Mouse (Mus musculus) liver, embryonic 11.5 days (tissue): ENCODE data around the gene Akap17b. TPM values are rescaled to one million over a fixed set of nuclear protein-coding genes. Genes with fewer than 3 reads are reported as not detected.
A peak's percentile ranks its signal among the peaks of the same experiment; 100 is the strongest.
"Not testable (repeated sequence)": the region's sequence is repeated elsewhere in the genome, so short reads cannot be mapped to it uniquely, and the experiment has no call there.

Experiments used
- ATAC-seq: fragments of 200-750 bp; cut with Nextera tagmentation; replicated peaks from 2 replicates; pipeline ENCODE4 v1.8.0; 2017; ENCODE audit warnings: moderate number of reproducible peaks, mild to moderate bottlenecking, moderate TSS enrichment, moderate library complexity; ENCODE audit not compliant: low FRiP score
- DNase-seq: peaks from one replicate; pipeline ENCODE4 v3.0.0-alpha.2; 2017; ENCODE audit warnings: low spot score
- H3K27ac ChIP-seq: fragments of 300-500 bp; sonication (generic); 2 replicates; pipeline ENCODE4 v1.5.1; 2014; ENCODE audit warnings: mild to moderate bottlenecking, low read depth, low read length, control low read depth
- H3K27me3 ChIP-seq: fragments of 300-500 bp; sonication (generic); replicated peaks from 2 replicates; pipeline ENCODE4 v1.6.1; 2014; ENCODE audit warnings: low read length, mixed read lengths; ENCODE audit not compliant: control insufficient read depth, insufficient read depth
- H3K36me3 ChIP-seq: fragments of 300-500 bp; sonication (generic); 2 replicates; pipeline ENCODE4 v1.6.1; 2014; ENCODE audit warnings: mild to moderate bottlenecking, low read length, moderate library complexity, mixed read lengths; ENCODE audit not compliant: control insufficient read depth, insufficient read depth
- H3K4me1 ChIP-seq: fragments of 300-500 bp; sonication (generic); replicated peaks from 2 replicates; pipeline ENCODE4 v1.6.1; 2014; ENCODE audit warnings: low read length, mixed read lengths; ENCODE audit not compliant: control insufficient read depth, insufficient read depth
- H3K4me2 ChIP-seq: fragments of 300-500 bp; sonication (generic); 2 replicates; pipeline ENCODE4 v1.6.1; 2014; ENCODE audit warnings: mild to moderate bottlenecking, control low read depth, moderate library complexity
- H3K4me3 ChIP-seq: fragments of 300-500 bp; sonication (generic); 2 replicates; pipeline ENCODE4 v1.5.1; 2014; ENCODE audit warnings: low read depth, low read length, control low read depth
- H3K9ac ChIP-seq: fragments of 300-500 bp; sonication (generic); 2 replicates; pipeline ENCODE4 v1.6.1; 2014; ENCODE audit warnings: low read depth, low read length, control low read depth
- H3K9me3 ChIP-seq: fragments of 300-500 bp; sonication (generic); 2 replicates; pipeline ENCODE4 v1.6.1; 2016; ENCODE audit warnings: low read length, inconsistent platforms, mixed read lengths; ENCODE audit not compliant: control insufficient read depth
- WGBS: fragments of 180-500 bp; shearing (Covaris S2); extraction: QIAGEN DNeasy Blood & Tissue Kit; methylation state at CpG from one replicate; pipeline ENCODE4 v1.1.7; 2014; 5-methylcytosine and 5-hydroxymethylcytosine counted together
- polyA plus RNA-seq: library from polyadenylated mRNA; unstranded; fragments of >200 nt; fragmentation: Nextera tagmentation; extraction: Ambion mirVana; gene quantifications from 2 replicates; pipeline ENCODE4 v1.2.1, GENCODE M21; 2014

Gene Akap17b
- polyA plus RNA-seq, 1 experiment from 2014 or later = 1.5 TPM

DNA sequence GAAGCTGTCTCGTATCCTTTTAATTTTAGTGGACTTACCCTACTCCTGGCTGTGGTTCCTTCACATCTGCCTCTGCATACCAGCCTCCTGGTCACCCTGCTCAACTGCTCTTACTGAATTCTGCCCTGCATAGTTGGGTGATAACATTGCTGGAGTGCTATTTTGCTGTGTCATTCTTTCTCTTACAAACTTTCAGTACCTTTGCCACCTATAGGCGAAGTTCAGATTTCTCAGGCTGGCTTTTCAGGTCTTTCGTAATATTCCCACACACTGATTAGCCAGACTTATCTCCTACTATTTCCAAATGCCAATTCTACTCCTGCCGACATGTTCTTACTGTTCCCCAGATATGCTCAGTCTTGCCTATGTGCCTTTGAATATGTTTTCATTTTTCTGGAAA, 41.2 kb downstream of the Akap17b start:
- Histone ChIP-seq H3K9me3 (no peaks in the 10 kb centered on the region), H3K27me3 (no peaks in the 10 kb centered on the region), H3K36me3 (no peaks in the 10 kb centered on the region), H3K9ac (no peak overlapping the region), H3K4me2 (no peak overlapping the region), H3K4me3 (no peak overlapping the region), H3K27ac (no peak overlapping the region), H3K4me1 (no peaks in the 10 kb centered on the region)
- ATAC-seq (no peak), DNase-seq (no peak)
- 66% methylated on average over 4 of the region's 4 CpGs for WGBS

DNA sequence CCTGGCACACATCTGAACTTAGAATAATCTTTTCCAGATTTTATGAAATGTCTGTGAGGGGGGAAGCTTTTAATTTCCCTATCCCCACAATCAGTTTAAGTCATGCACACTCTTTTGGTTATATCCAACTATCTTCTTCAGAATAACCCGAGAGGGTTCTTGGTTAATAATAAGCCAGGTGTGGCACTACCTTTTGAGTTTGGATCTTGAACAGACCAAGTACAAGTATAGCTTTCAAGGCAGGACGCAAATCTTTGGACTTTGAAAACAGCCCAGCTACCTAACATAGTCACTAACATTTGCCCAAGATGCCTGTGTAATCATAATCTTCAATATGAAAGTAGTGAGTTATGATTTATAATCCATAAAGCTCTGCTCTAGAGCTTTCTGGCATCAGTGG, 42.3 kb downstream of the Akap17b start:
- no peaks in the 10 kb centered on the region for H3K4me1 ChIP-seq
- DNase-seq = no peak
- ATAC-seq = no peak
- WGBS = 79% methylated on average over 2 of the region's 2 CpGs
- H3K9ac ChIP-seq = no peak overlapping the region
- H3K4me3 ChIP-seq = no peak overlapping the region
- no peak overlapping the region for H3K4me2 ChIP-seq
- no peaks in the 10 kb centered on the region for H3K27me3 ChIP-seq
- H3K27ac ChIP-seq = no peak overlapping the region
- no peaks in the 10 kb centered on the region for H3K9me3 ChIP-seq
- no peaks in the 10 kb centered on the region for H3K36me3 ChIP-seq

DNA sequence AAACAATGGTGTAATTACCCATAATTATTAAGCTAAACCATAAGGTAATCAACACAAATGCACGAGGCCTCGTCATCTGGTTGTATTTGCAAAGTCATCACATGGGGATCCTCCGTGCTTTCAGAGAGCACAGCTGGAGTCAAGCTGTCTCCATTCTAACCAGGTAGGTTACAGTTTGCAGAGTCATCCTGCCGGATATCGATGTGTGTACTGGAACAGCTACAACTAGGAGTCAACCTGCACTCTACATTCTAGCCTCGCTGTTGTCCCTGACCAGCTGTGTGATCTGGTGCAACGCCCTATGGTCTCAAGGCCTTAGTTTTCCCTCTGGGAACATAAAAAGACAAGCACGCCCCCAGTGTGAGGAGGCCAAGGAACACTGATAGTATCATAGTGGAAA, 45.1 kb downstream of the Akap17b start:
- H3K9ac ChIP-seq = no peak overlapping the region
- no peaks in the 10 kb centered on the region for H3K9me3 ChIP-seq
- H3K27ac ChIP-seq = no peak overlapping the region
- H3K4me3 ChIP-seq = no peak overlapping the region
- no peak for ATAC-seq
- H3K36me3 ChIP-seq = no peaks in the 10 kb centered on the region
- no peaks in the 10 kb centered on the region for H3K4me1 ChIP-seq
- H3K4me2 ChIP-seq = no peak overlapping the region
- no peak for DNase-seq
- WGBS = 71% methylated on average over 8 of the region's 8 CpGs
- no peaks in the 10 kb centered on the region for H3K27me3 ChIP-seq

DNA sequence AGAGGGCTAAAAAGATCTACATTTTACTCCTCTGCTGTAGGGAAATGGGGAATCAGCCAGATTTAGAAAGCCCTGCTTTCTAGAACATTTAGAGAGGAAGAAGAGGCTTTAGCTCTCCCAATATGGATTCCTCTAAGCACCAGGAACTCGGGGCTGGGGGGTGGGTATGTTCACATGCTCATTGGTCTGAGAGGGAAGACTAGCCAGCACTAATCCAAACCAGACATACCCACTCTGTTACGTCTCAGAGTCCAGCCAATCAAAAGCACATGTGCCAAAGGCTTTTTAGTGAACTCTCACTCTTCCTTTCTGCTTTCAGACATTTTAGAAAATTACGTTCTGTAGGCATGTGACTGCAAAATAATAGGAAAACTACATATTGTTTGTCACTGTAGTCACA, 45.5 kb downstream of the Akap17b start:
- H3K9ac ChIP-seq = no peak overlapping the region

DNA sequence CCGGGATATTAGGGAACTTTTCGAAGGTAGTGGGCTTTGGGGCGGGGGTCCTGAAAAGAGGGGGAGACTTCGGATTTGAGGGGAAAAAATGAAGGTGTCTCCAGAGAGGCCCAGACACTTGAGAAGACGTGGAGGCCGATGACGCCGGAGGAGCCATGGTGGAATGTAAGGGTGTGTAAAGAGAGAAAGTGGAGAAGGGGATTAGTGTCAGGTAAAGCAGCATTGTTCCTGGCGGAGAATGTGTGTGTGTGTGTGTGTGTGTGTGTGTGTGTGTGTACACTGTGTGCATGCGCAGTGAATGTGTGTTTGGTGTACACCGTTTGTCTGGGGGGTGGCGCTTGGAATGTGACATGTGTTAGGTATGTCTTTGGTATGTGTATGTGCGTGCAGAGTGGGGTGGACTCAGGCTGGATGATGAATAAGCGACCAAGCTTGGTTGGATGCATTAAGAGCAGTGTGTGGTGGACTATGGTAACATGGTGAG, 46.3 kb downstream of the Akap17b start:
- H3K4me1 ChIP-seq = no peaks in the 10 kb centered on the region
- H3K27me3 ChIP-seq = no peaks in the 10 kb centered on the region
- 32% methylated on average over 14 of the region's 14 CpGs for WGBS
- ATAC-seq (peak; percentile 37; the same call in 1 of the 2 replicates), DNase-seq (peak; percentile 33)
- H3K36me3 ChIP-seq = no peaks in the 10 kb centered on the region
- H3K27ac ChIP-seq = 0 out of 2 replicates have a peak overlapping the region, but pooled peaks have one; percentile 62
- H3K9me3 ChIP-seq = no peaks in the 10 kb centered on the region
- peak overlapping the region; percentile 76 for H3K9ac ChIP-seq
- H3K4me2 ChIP-seq = peak overlapping the region; percentile 62
- H3K4me3 ChIP-seq = peak overlapping the region; percentile 64

More for the DNA sequence above, 45.5 kb downstream of the Akap17b start:
- Histone ChIP-seq H3K4me1 (no peaks in the 10 kb centered on the region), H3K36me3 (no peaks in the 10 kb centered on the region), H3K4me2 (peak overlapping the region; percentile 62), H3K27ac (no peak overlapping the region), H3K9me3 (no peaks in the 10 kb centered on the region), H3K27me3 (no peaks in the 10 kb centered on the region), H3K4me3 (peak overlapping the region; percentile 64)
- ATAC-seq = no peak
- 56% methylated on average over 3 of the region's 3 CpGs for WGBS
- no peak for DNase-seq

DNA sequence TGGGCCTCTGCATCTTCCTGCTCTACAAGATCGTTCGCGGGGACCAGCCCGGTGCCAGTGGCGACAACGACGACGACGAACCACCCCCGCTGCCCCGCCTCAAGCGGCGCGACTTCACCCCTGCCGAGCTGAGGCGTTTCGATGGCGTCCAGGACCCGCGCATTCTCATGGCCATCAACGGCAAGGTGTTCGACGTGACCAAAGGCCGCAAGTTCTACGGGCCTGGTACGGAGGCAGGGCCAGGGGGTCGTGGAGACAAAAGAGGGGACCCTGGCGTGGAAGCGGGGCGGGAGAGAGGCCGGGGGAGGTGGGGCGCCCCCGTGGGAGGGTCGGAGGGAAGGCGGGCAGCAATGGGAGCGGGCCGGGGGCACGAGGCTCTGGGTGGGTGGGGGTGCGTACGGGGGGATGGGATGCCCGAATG, 46.8 kb downstream of the Akap17b start:
- Histone ChIP-seq H3K4me2 (peak overlapping the region; percentile 62), H3K9me3 (no peaks in the 10 kb centered on the region), H3K27ac (peak overlapping the region; percentile 62; the same call in 1 of the 2 replicates), H3K36me3 (no peaks in the 10 kb centered on the region), H3K9ac (peak overlapping the region; percentile 76), H3K4me3 (peak overlapping the region; percentile 64), H3K4me1 (no peaks in the 10 kb centered on the region), H3K27me3 (no peaks in the 10 kb centered on the region)
- peak; percentile 65 for ATAC-seq
- 20% methylated on average over 38 of the region's 41 CpGs for WGBS
- no peak for DNase-seq

DNA sequence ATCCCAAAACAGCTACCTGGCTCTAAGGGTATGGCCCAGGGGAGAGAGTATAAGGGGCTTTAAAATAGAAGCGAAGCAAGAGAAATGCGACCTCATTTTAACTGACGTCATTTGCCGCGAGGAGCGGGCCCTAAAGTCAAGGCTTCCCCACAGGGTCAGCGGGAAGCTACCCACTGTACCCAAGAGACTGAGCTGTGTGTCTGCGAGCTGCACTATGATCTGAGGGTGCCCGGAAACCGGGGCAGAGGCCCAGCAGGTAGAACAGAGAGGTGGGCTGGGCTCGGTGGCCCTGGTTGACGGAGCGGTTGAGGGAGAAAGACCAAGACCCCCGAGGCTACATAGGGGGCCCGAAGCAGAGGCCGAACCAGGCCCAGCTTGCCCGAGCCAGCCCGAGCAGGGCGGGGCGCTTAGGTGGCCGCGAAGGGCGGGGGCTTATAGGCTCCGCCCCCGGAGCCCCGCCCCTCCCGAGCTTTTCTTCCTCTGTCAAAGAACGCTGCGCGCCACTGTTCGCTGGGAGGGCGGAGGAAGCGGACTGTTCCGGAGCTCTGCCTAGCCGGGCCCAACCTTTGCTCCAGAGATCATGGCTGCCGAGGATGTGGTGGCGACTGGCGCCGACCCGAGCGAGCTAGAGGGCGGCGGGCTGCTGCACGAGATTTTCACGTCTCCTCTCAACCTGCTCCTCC, 47.3 kb downstream of the Akap17b start, which contains the start of gene Pgrmc1:
Gene Pgrmc1 (plus strand): TSS at position 500 of the 683 bp plus-strand sequence.
- Histone ChIP-seq H3K4me2 (peak within 1 kb of the TSS; percentile 62), H3K27ac (peak within 1 kb of the TSS; percentile 62; the same call in 1 of the 2 replicates), H3K9ac (peak within 1 kb of the TSS; percentile 76), H3K36me3 (no peaks in the 10 kb centered on the region), H3K4me1 (no peaks in the 10 kb centered on the region), H3K4me3 (peak within 1 kb of the TSS; percentile 64), H3K27me3 (no peaks in the 10 kb centered on the region), H3K9me3 (no peaks in the 10 kb centered on the region)
- DNase-seq (peak; percentile 81), ATAC-seq (peak; percentile 93)
- 21% methylated on average over 33 of the region's 45 CpGs for WGBS

DNA sequence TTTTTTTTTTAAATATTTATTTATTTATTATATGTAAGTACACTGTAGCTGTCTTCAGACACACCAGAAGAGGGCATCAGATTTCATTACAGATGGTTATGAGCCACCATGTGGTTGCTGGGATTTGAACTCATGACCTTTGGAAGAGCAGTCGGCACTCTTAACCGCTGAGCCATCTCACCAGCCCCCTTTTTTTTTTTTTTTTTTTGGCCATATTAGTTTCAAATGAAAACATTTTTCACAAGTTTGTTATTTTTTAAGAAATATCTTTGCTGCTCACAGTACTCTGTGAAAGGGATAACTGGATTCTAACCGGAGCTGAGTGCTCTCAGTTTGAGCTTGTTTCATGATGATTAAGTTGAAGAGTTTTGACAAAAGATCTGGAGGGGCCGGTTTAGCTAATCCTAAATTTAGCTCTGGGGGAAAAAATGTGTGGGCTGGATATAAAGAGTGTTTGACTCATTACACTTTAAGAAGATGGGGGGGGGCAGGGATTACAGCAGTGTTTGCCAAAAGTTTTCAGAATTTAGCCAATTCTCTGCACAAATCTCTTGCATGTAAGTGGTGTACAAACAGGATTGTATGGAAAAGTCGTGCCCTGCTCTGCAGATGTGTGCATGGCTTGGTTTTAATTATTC, 48.6 kb downstream of the Akap17b start:
- H3K27me3 ChIP-seq, H3K9ac ChIP-seq, H3K4me2 ChIP-seq, DNase-seq, H3K27ac ChIP-seq, H3K4me1 ChIP-seq, H3K4me3 ChIP-seq, H3K36me3 ChIP-seq, ATAC-seq, H3K9me3 ChIP-seq: not testable (repeated sequence)
- 59% methylated on average over 3 of the region's 5 CpGs for WGBS
